26 mouse cellular contexts compared by ENCODE assay signal in the genomic region with DNA sequence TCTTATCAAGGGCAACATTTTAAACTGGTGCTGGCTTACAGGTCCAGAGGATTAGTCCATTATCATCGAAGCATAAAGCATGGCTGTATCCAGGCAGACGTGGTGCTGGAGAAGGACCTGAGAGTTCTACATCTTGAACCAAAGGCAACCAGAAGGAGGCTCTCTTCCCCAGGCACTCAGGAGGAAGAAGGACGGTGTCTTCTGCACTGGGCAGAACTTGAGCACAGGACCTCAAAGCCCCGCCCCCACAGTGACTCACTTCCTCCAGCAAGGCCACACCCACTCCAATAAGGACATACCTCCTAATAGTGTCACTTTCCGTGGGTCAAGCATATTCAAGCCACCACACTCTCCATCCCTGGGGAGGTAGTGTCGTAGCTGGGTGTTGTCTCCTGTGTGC. TPM values are rescaled to one million over a fixed set of nuclear protein-coding genes. Genes with fewer than 3 reads are reported as not detected.
A peak's percentile ranks its signal among the peaks of the same experiment; 100 is the strongest.
DNase-seq lines count a peak whose midpoint lies in the region; ATAC-seq and TF ChIP-seq lines count a peak whose summit lies in the region.
"Had no signal": no experiment of that assay in that cellular context is flagged by ENCODE, and none has a peak within 500 bp of the region (broad histone marks: within the 10 kb centered on the region; RNA-seq: fewer than 3 reads in every experiment).

No protein-coding gene starts in this region.

- no peak for TF ChIP-seq POLR2A in MEL (IDR thresholded peaks at IDR 0.05; ENCODE audit: control insufficient read depth in 1 of 2, insufficient read depth in 1 of 2, low read depth in 1 of 2, low read length in 2 of 2, poor library complexity in 1 of 2)

- TF ChIP-seq CTCF in MEL (IDR thresholded peaks at IDR 0.05 in 2 of 3, conservative IDR thresholded peaks at IDR 0.05 in 1 of 3; ENCODE audit: control insufficient read depth in 1 of 3, insufficient read depth in 1 of 3, low read depth in 2 of 3, low read length in 3 of 3, poor library complexity in 1 of 3, severe bottlenecking in 1 of 3) = no peak

- no peaks in the 10 kb centered on the region for H3K4me1 ChIP-seq in kidney, embryonic 15.5 days
- H3K4me1 ChIP-seq in MEL (ENCODE audit: control insufficient read depth in 1 of 2, insufficient read depth in 2 of 2, low read length in 2 of 2) = no peaks in the 10 kb centered on the region
- no peaks in the 10 kb centered on the region for H3K4me1 ChIP-seq in hindbrain, embryonic 13.5 days (replicated peaks)
- H3K4me1 ChIP-seq: embryonic facial prominence, embryonic 13.5 days; forebrain, embryonic 12.5 days; heart, embryonic 10.5 days; limb, embryonic 15.5 days had no signal

- 0 out of 2 replicates have a peak, but pooled peaks have one; percentile 15 for ATAC-seq in kidney, embryonic 15.5 days (replicated peaks; ENCODE audit: low FRiP score)
- ATAC-seq in megakaryocyte, adult 5-6 weeks (ENCODE audit: poor library complexity, severe bottlenecking) = peak; percentile 67
- no peak for ATAC-seq in hindbrain, embryonic 13.5 days (ENCODE audit: low FRiP score)
- ATAC-seq: hindbrain, embryonic 16.5 days; intestine, embryonic 16.5 days had no signal

- no peaks in the 10 kb centered on the region for H3K27me3 ChIP-seq in kidney, embryonic 15.5 days
- no peaks in the 10 kb centered on the region for H3K27me3 ChIP-seq in MEL (ENCODE audit: control insufficient read depth in 1 of 2, insufficient read depth in 2 of 2, low read length in 2 of 2)
- no peaks in the 10 kb centered on the region for H3K27me3 ChIP-seq in hindbrain, embryonic 13.5 days
- H3K27me3 ChIP-seq: embryonic facial prominence, embryonic 13.5 days; forebrain, embryonic 12.5 days; limb, embryonic 15.5 days had no signal

- H3K36me3 ChIP-seq in kidney, embryonic 15.5 days = no peaks in the 10 kb centered on the region
- H3K36me3 ChIP-seq in MEL (ENCODE audit: control insufficient read depth in 1 of 2, insufficient read depth in 2 of 2, low read length in 2 of 2) = no peaks in the 10 kb centered on the region
- no peaks in the 10 kb centered on the region for H3K36me3 ChIP-seq in hindbrain, embryonic 13.5 days
- H3K36me3 ChIP-seq: embryonic facial prominence, embryonic 13.5 days; forebrain, embryonic 12.5 days; heart, embryonic 10.5 days; limb, embryonic 15.5 days had no signal

- no peak for TF ChIP-seq RAD21 in MEL (IDR thresholded peaks at IDR 0.05; ENCODE audit: low read depth, low read length)

- H3K79me2 ChIP-seq in MEL (ENCODE audit: control insufficient read depth, insufficient read depth, low read length, poor library complexity) = no peaks in the 10 kb centered on the region

- TF ChIP-seq EP300 in MEL (IDR thresholded peaks at IDR 0.05; ENCODE audit: low read depth in 1 of 2, low read length in 2 of 2) = no peak

- WGBS in kidney, embryonic 15.5 days = 88% methylated on average over 6 of the region's 6 CpGs
- WGBS in hindbrain, embryonic 13.5 days = 89% methylated on average over 6 of the region's 6 CpGs

- no peak for DNase-seq in kidney, postnatal 10 days
- peak; percentile 59 for DNase-seq in 416B (ENCODE audit: low read depth)
- DNase-seq in MEL (ENCODE audit: low read depth, low spot score) = peak; percentile 30
- no peak for DNase-seq in cerebellum, adult 9-10 months
- DNase-seq: adrenal gland, adult 2 months; cerebellum, adult 11-12 months; cerebellum, postnatal 25 days; embryo, embryonic 11 days; gastrocnemius, adult 2 months; kidney, adult 9 months; left cerebral cortex, postnatal 4 days; lung, adult 18-20 months; lung, postnatal 14 days; midbrain, embryonic 14.5 days; right cerebral cortex, postnatal 14 days had no signal

- H3K9ac ChIP-seq in kidney, embryonic 15.5 days = no peak overlapping the region
- no peak overlapping the region for H3K9ac ChIP-seq in MEL (ENCODE audit: control insufficient read depth, low read depth, low read length, poor library complexity, severe bottlenecking)
- H3K9ac ChIP-seq in hindbrain, embryonic 13.5 days = no peak overlapping the region
- H3K9ac ChIP-seq: embryonic facial prominence, embryonic 13.5 days; forebrain, embryonic 12.5 days; limb, embryonic 15.5 days had no signal

- H3K9me3 ChIP-seq in kidney, embryonic 15.5 days (replicated peaks) = no peaks in the 10 kb centered on the region
- H3K9me3 ChIP-seq in MEL (replicated peaks; ENCODE audit: insufficient read depth, low read length) = no peaks in the 10 kb centered on the region
- no peaks in the 10 kb centered on the region for H3K9me3 ChIP-seq in hindbrain, embryonic 13.5 days
- H3K9me3 ChIP-seq: embryonic facial prominence, embryonic 13.5 days; forebrain, embryonic 12.5 days; heart, embryonic 10.5 days; limb, embryonic 15.5 days had no signal

- no peak overlapping the region for H3K27ac ChIP-seq in kidney, embryonic 15.5 days
- no peak overlapping the region for H3K27ac ChIP-seq in MEL (ENCODE audit: control insufficient read depth, low read depth, low read length)
- H3K27ac ChIP-seq in hindbrain, embryonic 13.5 days = no peak overlapping the region
- H3K27ac ChIP-seq: embryonic facial prominence, embryonic 13.5 days; forebrain, embryonic 12.5 days; gastrocnemius, adult 2 months; heart, embryonic 10.5 days; limb, embryonic 15.5 days had no signal

- H3K4me2 ChIP-seq in kidney, embryonic 15.5 days = no peak overlapping the region
- H3K4me2 ChIP-seq in hindbrain, embryonic 13.5 days = no peak overlapping the region
- H3K4me2 ChIP-seq: embryonic facial prominence, embryonic 13.5 days; forebrain, embryonic 12.5 days; limb, embryonic 15.5 days had no signal

- no peak overlapping the region for H3K4me3 ChIP-seq in kidney, embryonic 15.5 days (replicated peaks)
- H3K4me3 ChIP-seq in MEL (ENCODE audit: control insufficient read depth in 1 of 2, insufficient read depth in 1 of 2, low read depth in 2 of 2, low read length in 2 of 2) = no peak overlapping the region
- H3K4me3 ChIP-seq in hindbrain, embryonic 13.5 days = no peak overlapping the region
- H3K4me3 ChIP-seq: embryonic facial prominence, embryonic 13.5 days; erythroblast, embryonic 14.5 days; forebrain, embryonic 12.5 days; gastrocnemius, adult 2 months; heart, embryonic 10.5 days; limb, embryonic 15.5 days had no signal

TF ChIP-seq in MEL, 35 proteins besides CTCF, POLR2A, EP300 and RAD21:
- TF ChIP-seq CHD1 (IDR thresholded peaks at IDR 0.05; ENCODE audit: low read depth, low read length) (no peak), MXI1 (IDR thresholded peaks at IDR 0.05; ENCODE audit: low read depth, low read length) (no peak), POLR2AphosphoS2 (IDR thresholded peaks at IDR 0.05; ENCODE audit: low read length) (no peak), USF1 (IDR thresholded peaks at IDR 0.05; ENCODE audit: low read depth, low read length) (no peak), MAZ (IDR thresholded peaks at IDR 0.05; ENCODE audit: low read depth, low read length) (no peak), ZMIZ1 (IDR thresholded peaks at IDR 0.05; ENCODE audit: low read depth, low read length) (no peak), CHD2 (IDR thresholded peaks at IDR 0.05; ENCODE audit: low read length) (no peak), MAFK (IDR thresholded peaks at IDR 0.05; ENCODE audit: borderline replicate concordance, low read depth, low read length) (no peak), E2F4 (IDR thresholded peaks at IDR 0.05; ENCODE audit: borderline replicate concordance, low read depth, low read length) (no peak), MYB (IDR thresholded peaks at IDR 0.05; ENCODE audit: low read depth, low read length) (no peak)

RNA-seq across cellular contexts. Expression of a gene that starts 10.3 kb away (rescaled TPM):
- 0.05 and 0.18 TPM in 2 replicates for polyA plus RNA-seq in kidney, embryonic 15.5 days (2015; fragmentation: Nextera tagmentation; extraction: Ambion mirVana)
- total RNA-seq in MEL (2012; rRNA removed) = not detected in 2 replicates
- polyA plus RNA-seq in MEL (2012; ENCODE audit: insufficient read depth in 1 of 2, insufficient read length in 2 of 2, low read depth in 1 of 2, low replicate concordance in 2 of 2, missing spikeins in 1 of 2) = under 1 TPM in 1 of 2 experiments, not detected in 1; 0.01 TPM
- total RNA-seq in megakaryocyte, adult 5-6 weeks (2015) = 8.1 TPM in 2 replicates
- total RNA-seq in megakaryocyte, adult 5-6 weeks (2017) = 14.1 and 16.2 TPM in 2 replicates
- polyA plus RNA-seq in hindbrain, embryonic 13.5 days (2015; fragmentation: Nextera tagmentation; extraction: Ambion mirVana) = 0.36 and 0.40 TPM in 2 replicates
- total RNA-seq: gastrocnemius, adult 2 months; gastrocnemius, postnatal 4 days had no signal
- polyA plus RNA-seq: heart, embryonic 10.5 days had no signal

RNA-seq across cellular contexts. Expression of a gene that starts 19.4 kb away (rescaled TPM):
- 73.7 and 77.6 TPM in 2 replicates for polyA plus RNA-seq in kidney, embryonic 15.5 days (2015; fragmentation: Nextera tagmentation; extraction: Ambion mirVana)
- total RNA-seq in MEL (2012; rRNA removed) = 56.1 and 61.5 TPM in 2 replicates
- 10 to 100 TPM in 1 of 2 experiments, not detected in 1; 60.6 TPM for polyA plus RNA-seq in MEL (2012; ENCODE audit: insufficient read depth in 1 of 2, insufficient read length in 2 of 2, low read depth in 1 of 2, low replicate concordance in 2 of 2, missing spikeins in 1 of 2)
- 265 and 303 TPM in 2 replicates for total RNA-seq in megakaryocyte, adult 5-6 weeks (2015)
- 129 and 148 TPM in 2 replicates for total RNA-seq in megakaryocyte, adult 5-6 weeks (2017)
- 61.1 and 63.5 TPM in 2 replicates for polyA plus RNA-seq in hindbrain, embryonic 13.5 days (2015; fragmentation: Nextera tagmentation; extraction: Ambion mirVana)

Comparison
In these comparisons a context has a peak if more than half of its experiments do, and no peak if none do; other contexts are left out.
1. DNase-seq: peak in 416B (single experiment) and MEL (single experiment); none in kidney, postnatal 10 days (single experiment) and cerebellum, adult 9-10 months (single experiment).